Mouse (Mus musculus) megakaryocyte, embryonic 14.5 days (primary cell): ENCODE results near the gene Foxg1.

Source experiments
- FLI1 ChIP-seq: IDR thresholded peaks from 2 replicates; pipeline ENCODE4 v1.6.1; 2012; ENCODE audit warnings: low read length, inconsistent platforms, mixed read lengths
- GATA1 ChIP-seq: IDR thresholded peaks from 3 replicates; pipeline ENCODE4 v1.6.1; 2012; ENCODE audit warnings: mixed read lengths, low read length, inconsistent platforms, borderline replicate concordance

DNA sequence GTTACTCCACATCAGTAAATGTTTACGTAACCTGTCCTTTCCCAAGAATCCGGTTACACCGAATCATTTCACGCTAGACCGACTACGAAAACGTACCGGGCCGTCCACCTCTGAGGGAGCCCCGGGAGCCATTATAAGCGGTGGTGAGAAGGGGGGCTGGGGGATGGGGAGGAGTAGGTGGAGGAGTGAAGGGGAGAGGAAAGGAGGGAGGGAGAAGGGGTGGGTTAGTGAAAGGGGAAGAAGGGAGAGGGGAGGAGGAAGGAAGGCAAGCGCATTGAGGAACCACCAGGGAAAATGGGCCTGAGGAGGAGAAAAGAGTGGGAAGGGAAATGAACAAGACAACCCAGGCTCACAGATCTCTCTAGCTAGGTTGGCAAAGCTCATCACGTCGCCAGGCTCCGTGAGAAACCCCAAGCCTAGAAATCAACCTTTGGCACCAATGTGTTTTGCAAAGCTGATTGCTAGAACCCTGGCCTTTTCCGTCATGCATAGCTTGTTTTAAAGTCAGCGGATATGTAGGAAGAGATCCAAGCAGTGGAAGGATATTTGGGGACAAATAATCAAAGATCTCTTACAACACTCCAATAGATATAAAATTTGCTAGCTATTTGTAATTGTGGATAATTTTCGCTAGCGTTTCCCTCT, 617 bp upstream of the Foxg1 start:
- no peak for TF ChIP-seq GATA1
- TF ChIP-seq FLI1 = no peak
